Mouse (Mus musculus) kidney, postnatal 0 days (tissue): ENCODE data around the gene Zbtb37. TPM values are rescaled to one million over a fixed set of nuclear protein-coding genes. Genes with fewer than 3 reads are reported as not detected.
"Not testable (repeated sequence)": the region's sequence is repeated elsewhere in the genome, so short reads cannot be mapped to it uniquely, and the experiment has no call there.

ENCODE experiments used
- ATAC-seq: fragments of 200-750 bp; cut with Nextera tagmentation; replicated peaks from 2 replicates; pipeline ENCODE4 v1.8.0; 2017; ENCODE audit warnings: low read depth, moderate number of reproducible peaks, moderate TSS enrichment, moderate library complexity; ENCODE audit not compliant: low FRiP score
- DNase-seq: peaks from one replicate; pipeline ENCODE4 v3.0.0-alpha.2; 2016; ENCODE audit warnings: low spot score
- H3K27ac ChIP-seq: fragments of 300-500 bp; sonication (generic); 2 replicates; pipeline ENCODE4 v1.5.1; 2014; ENCODE audit warnings: mild to moderate bottlenecking
- H3K27me3 ChIP-seq: fragments of 300-500 bp; sonication (generic); 2 replicates; pipeline ENCODE4 v1.6.1; 2014; ENCODE audit warnings: low read length, mixed read lengths; ENCODE audit not compliant: insufficient read depth
- H3K36me3 ChIP-seq: fragments of 300-500 bp; sonication (generic); 2 replicates; pipeline ENCODE4 v1.6.1; 2014; ENCODE audit warnings: low read length, mixed read lengths; ENCODE audit not compliant: insufficient read depth
- H3K4me1 ChIP-seq: fragments of 300-500 bp; sonication (generic); replicated peaks from 2 replicates; pipeline ENCODE4 v1.6.1; 2014; ENCODE audit warnings: antibody characterized with exemption, low read length, mixed read lengths; ENCODE audit not compliant: insufficient read depth
- H3K4me2 ChIP-seq: fragments of 300-500 bp; sonication (generic); 2 replicates; pipeline ENCODE4 v1.6.1; 2014; ENCODE audit warnings: mild to moderate bottlenecking, low read length, moderate library complexity, mixed read lengths
- H3K4me3 ChIP-seq: fragments of 300-500 bp; sonication (generic); replicated peaks from 2 replicates; pipeline ENCODE4 v1.5.1; 2014; ENCODE audit warnings: low read depth, low read length
- H3K9ac ChIP-seq: fragments of 300-500 bp; sonication (generic); 2 replicates; pipeline ENCODE4 v1.6.1; 2014; ENCODE audit warnings: low read depth, low read length
- H3K9me3 ChIP-seq: fragments of 300-500 bp; sonication (generic); replicated peaks from 2 replicates; pipeline ENCODE4 v1.6.1; 2016; ENCODE audit warnings: low read length, inconsistent platforms, mixed read lengths
- CTCF ChIP-seq: IDR thresholded peaks from 2 replicates; pipeline ENCODE4 v1.5.1; 2016; ENCODE audit warnings: antibody characterized with exemption, low read depth, mild to moderate bottlenecking, moderate library complexity
- WGBS: fragments of 180-500 bp; shearing (Covaris S2); extraction: QIAGEN DNeasy Blood & Tissue Kit; methylation state at CpG from one replicate; pipeline ENCODE4 v1.1.7; 2014; 5-methylcytosine and 5-hydroxymethylcytosine counted together
- polyA plus RNA-seq: library from polyadenylated mRNA; unstranded; fragments of >200 nt; fragmentation: Nextera tagmentation; extraction: Ambion mirVana; gene quantifications from 2 replicates; pipeline ENCODE4 v1.2.1, GENCODE M21; 2015

The Zbtb37 gene
- polyA plus RNA-seq, 1 experiment from 2014 or later = 7.4 TPM

- 69% methylated on average over 5 of the region's 5 CpGs for WGBS
- Histone ChIP-seq H3K9me3 (no peaks in the 10 kb centered on the region), H3K27me3 (no peaks in the 10 kb centered on the region), H3K27ac (no peak overlapping the region), H3K4me1 (no peaks in the 10 kb centered on the region), H3K36me3 (no peaks in the 10 kb centered on the region), H3K9ac (no peak overlapping the region), H3K4me2 (no peak overlapping the region), H3K4me3 (no peak overlapping the region)
- no peak for TF ChIP-seq CTCF
- ATAC-seq (no peak), DNase-seq (no peak)
Measured at GRCm38 (mm10) chr1:161006471-161006870, 28.2 kb downstream of the Zbtb37 start.

DNA sequence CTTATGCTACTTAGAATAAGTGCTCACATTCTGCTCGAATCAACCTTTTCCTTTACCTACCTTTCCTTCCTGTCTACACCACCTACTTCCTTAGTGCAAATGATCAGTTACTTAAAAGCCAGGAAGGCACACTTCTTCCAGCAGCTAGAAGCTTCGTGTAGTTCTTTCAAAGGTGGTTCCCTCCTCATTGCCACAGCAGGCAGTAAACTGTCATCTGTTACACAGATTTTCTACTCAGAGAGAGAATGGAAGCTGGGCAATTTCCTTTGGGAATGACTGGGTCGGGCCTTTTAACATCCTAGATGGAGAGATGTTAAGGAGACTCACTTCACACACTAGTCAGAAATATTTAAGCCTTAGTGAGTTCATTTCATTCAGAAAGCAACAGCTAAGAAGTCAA, 29.1 kb downstream of the Zbtb37 start:
- Histone ChIP-seq H3K27me3 (no peaks in the 10 kb centered on the region), H3K4me3 (no peak overlapping the region), H3K36me3 (no peaks in the 10 kb centered on the region), H3K9me3 (no peaks in the 10 kb centered on the region), H3K27ac (no peak overlapping the region), H3K4me2 (no peak overlapping the region), H3K4me1 (no peaks in the 10 kb centered on the region), H3K9ac (no peak overlapping the region)
- no peak for DNase-seq
- no peak for ATAC-seq
- WGBS = 46% methylated on average over 3 of the region's 3 CpGs
- no peak for TF ChIP-seq CTCF

DNA sequence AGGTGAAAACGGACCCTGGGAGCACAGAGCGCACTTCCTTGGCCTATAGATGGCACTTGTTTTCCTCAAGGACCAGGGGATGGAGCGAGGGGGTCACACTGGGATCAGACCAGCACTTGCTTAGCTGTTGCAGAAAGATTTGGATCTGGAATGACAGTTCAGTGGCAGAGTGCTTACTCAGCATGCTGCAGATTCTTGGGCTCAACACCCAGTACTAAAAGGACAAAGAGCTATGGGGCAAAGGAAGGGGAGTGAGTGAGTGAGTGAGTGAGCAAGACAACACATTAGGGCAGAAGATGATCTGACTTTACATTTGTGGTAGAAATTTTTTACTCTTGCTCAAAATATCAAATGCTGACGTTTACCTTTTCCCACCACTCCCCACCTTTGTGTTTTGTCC, 29.7 kb downstream of the Zbtb37 start:
- no peaks in the 10 kb centered on the region for H3K36me3 ChIP-seq
- H3K9me3 ChIP-seq = no peaks in the 10 kb centered on the region
- no peak overlapping the region for H3K9ac ChIP-seq
- DNase-seq = no peak
- no peak for TF ChIP-seq CTCF
- WGBS = 67% methylated on average over 4 of the region's 4 CpGs
- no peaks in the 10 kb centered on the region for H3K4me1 ChIP-seq
- ATAC-seq = no peak
- no peak overlapping the region for H3K4me2 ChIP-seq
- no peak overlapping the region for H3K27ac ChIP-seq
- H3K4me3 ChIP-seq = no peak overlapping the region
- no peaks in the 10 kb centered on the region for H3K27me3 ChIP-seq

GRCm38 (mm10) chr1:160993851-160994250, 40.8 kb downstream of the Zbtb37 start:
- Histone ChIP-seq H3K9me3 (no peaks in the 10 kb centered on the region), H3K36me3 (no peaks in the 10 kb centered on the region), H3K9ac (no peak overlapping the region), H3K4me1 (no peaks in the 10 kb centered on the region), H3K27ac (no peak overlapping the region), H3K27me3 (no peaks in the 10 kb centered on the region), H3K4me2 (no peak overlapping the region), H3K4me3 (no peak overlapping the region)
- TF ChIP-seq CTCF = no peak
- DNase-seq (no peak), ATAC-seq (no peak)
- 74% methylated on average over 6 of the region's 6 CpGs for WGBS

DNA sequence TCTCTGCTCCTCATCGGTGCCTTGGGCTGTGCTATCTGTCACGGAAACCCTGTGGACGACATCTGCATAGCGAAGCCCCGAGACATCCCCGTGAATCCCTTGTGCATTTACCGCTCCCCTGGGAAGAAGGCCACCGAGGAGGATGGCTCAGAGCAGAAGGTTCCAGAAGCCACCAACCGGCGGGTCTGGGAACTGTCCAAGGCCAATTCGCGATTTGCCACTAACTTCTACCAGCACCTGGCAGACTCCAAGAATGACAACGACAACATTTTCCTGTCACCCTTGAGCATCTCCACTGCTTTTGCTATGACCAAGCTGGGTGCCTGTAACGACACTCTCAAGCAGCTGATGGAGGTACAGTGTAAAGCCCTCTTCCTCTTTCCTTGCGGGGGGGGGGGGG, 45.3 kb downstream of the Zbtb37 start:
- Histone ChIP-seq H3K9ac (no peak overlapping the region), H3K4me1 (no peaks in the 10 kb centered on the region), H3K9me3 (no peaks in the 10 kb centered on the region), H3K27ac (no peak overlapping the region), H3K4me2 (no peak overlapping the region), H3K27me3 (no peaks in the 10 kb centered on the region), H3K36me3 (no peaks in the 10 kb centered on the region), H3K4me3 (no peak overlapping the region)
- DNase-seq (no peak), ATAC-seq (no peak)
- TF ChIP-seq CTCF = no peak
- 86% methylated on average over 14 of the region's 15 CpGs for WGBS

DNA sequence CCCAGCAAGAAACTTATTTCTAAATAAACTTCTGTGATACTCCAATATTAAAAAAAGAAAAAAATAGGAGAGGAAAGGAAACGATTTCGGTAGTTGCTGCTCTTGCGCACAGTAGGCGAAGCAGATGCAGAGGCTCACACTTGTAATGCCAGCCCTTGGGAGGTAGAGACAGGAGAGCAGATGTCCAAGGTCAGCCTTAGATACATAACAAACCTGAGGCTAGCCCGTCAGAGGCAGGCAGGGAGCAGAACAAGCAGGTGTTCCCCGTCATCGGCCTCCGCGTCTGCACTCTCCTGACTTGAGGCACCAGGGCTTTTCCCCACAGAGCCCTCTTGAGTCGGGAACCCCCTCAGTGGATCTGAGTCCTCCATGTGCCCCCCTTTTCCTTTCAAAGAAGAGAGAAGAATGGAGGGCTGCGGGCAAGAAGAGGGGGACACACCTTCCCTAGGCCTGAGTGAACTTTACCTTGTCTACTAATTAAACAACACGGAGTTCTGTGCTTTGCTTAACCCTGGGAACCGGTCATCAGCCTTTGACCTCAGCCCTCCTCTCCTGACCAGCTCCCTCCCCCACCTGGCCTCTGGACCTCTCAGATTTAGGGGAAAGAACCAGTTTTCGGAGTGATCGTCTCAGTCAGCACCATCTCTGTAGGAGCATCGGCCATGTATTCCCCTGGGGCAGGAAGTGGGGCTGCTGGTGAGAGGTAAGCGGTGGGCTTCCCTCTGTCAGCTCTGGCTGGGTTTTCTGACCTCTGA, 47.6 kb downstream of the Zbtb37 start:
- Histone ChIP-seq H3K4me2 (no peak overlapping the region), H3K27me3 (no peaks in the 10 kb centered on the region), H3K27ac (no peak overlapping the region), H3K9ac (no peak overlapping the region), H3K4me3 (no peak overlapping the region), H3K9me3 (no peaks in the 10 kb centered on the region), H3K36me3 (no peaks in the 10 kb centered on the region), H3K4me1 (no peaks in the 10 kb centered on the region)
- TF ChIP-seq CTCF = no peak
- DNase-seq (no peak), ATAC-seq (no peak)
- WGBS = 79% methylated on average over 17 of the region's 17 CpGs

- Histone ChIP-seq H3K27me3 (no peaks in the 10 kb centered on the region), H3K4me1 (no peaks in the 10 kb centered on the region), H3K4me2 (no peak overlapping the region), H3K9me3 (no peaks in the 10 kb centered on the region), H3K36me3 (no peaks in the 10 kb centered on the region), H3K4me3 (no peak overlapping the region), H3K27ac (no peak overlapping the region), H3K9ac (no peak overlapping the region)
- WGBS = 74% methylated on average over 6 of the region's 6 CpGs
- DNase-seq (no peak), ATAC-seq (no peak)
- no peak for TF ChIP-seq CTCF
Measured at GRCm38 (mm10) chr1:160985477-160985876, 49.2 kb downstream of the Zbtb37 start.

DNA sequence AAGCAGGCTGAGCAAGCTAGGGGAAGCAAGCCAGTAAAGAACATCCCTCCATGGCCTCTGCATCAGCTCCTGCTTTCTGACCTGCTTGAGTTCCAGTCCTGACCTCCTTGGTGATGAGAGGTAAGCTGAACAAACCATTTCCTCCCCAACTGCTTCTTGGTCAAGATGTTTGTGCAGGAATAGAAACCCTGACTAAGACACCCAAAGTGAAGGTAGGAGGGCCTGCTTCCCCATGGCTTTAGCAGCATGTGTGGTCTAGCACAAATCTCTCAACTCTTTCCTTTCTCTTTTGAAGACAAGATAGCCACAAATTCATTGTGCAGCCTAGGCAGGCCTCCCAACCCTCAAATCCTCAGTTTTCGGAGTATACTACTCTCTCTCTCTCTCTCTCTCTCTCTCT, 49.9 kb downstream of the Zbtb37 start:
- not testable (repeated sequence) for H3K27ac ChIP-seq, H3K4me3 ChIP-seq, H3K27me3 ChIP-seq, H3K36me3 ChIP-seq, H3K9me3 ChIP-seq, H3K9ac ChIP-seq, H3K4me1 ChIP-seq, DNase-seq, H3K4me2 ChIP-seq, ATAC-seq
- 74% methylated on average over 1 of the region's 1 CpGs for WGBS
